Mouse (Mus musculus) cerebellum, adult 2 months (tissue): ENCODE measurements around the gene Gss. TPM values are rescaled to one million over a fixed set of nuclear protein-coding genes. Genes with fewer than 3 reads are reported as not detected.

ENCODE experiments used
- DNase-seq, 2 experiments: peaks; one replicate each; pipeline ENCODE4 v3.0.0; 2021
- H3K27ac ChIP-seq: fragments of 200-500 bp; 2 replicates; pipeline ENCODE4 v1.5.1; 2012; ENCODE audit warnings: low read length, control low read depth, inconsistent platforms; ENCODE audit not compliant: insufficient read depth
- H3K27me3 ChIP-seq: fragments of 200-500 bp; 2 replicates; pipeline ENCODE4 v1.6.1; 2012; ENCODE audit warnings: inconsistent platforms, mild to moderate bottlenecking, low read length, moderate library complexity; ENCODE audit not compliant: control insufficient read depth, insufficient read depth
- H3K4me1 ChIP-seq: fragments of 200-500 bp; 2 replicates; pipeline ENCODE4 v1.6.1; 2011; ENCODE audit warnings: low read length; ENCODE audit not compliant: control insufficient read depth, insufficient read depth
- H3K4me3 ChIP-seq: fragments of 200-500 bp; replicated peaks from 2 replicates; pipeline ENCODE3; 2011; ENCODE audit warnings: mild to moderate bottlenecking, low read depth, low read length, control low read depth; ENCODE audit not compliant: insufficient read depth
- CTCF ChIP-seq: fragments of 200-500 bp; IDR thresholded peaks from 2 replicates; pipeline ENCODE4 v1.5.1; 2011; ENCODE audit warnings: low read depth, mild to moderate bottlenecking, control low read depth, low read length, moderate library complexity, borderline replicate concordance; ENCODE audit not compliant: insufficient read depth
- POLR2A ChIP-seq: fragments of 200-500 bp; IDR thresholded peaks from 2 replicates; pipeline ENCODE4 v1.6.1; 2011; ENCODE audit warnings: low read length, control low read depth, borderline replicate concordance; ENCODE audit not compliant: insufficient read depth
- WGBS: fragments of 180-500 bp; shearing (Covaris S2); methylation state at CpG from one replicate; pipeline ENCODE4 v1.1.7; 2018; 5-methylcytosine and 5-hydroxymethylcytosine counted together
- polyA plus RNA-seq: library from polyadenylated mRNA; depleted of rRNA; stranded (reverse); fragments of >200 nt; gene quantifications from 2 replicates; pipeline ENCODE4 v1.2.3, GENCODE M21; 2012

Gss gene
- polyA plus RNA-seq, 1 experiment: 25.7 TPM

- TF ChIP-seq POLR2A (no peak), CTCF (no peak)
- WGBS: 74% methylated on average over 5 of the region's 5 CpGs
- no peak overlapping the region for H3K27ac ChIP-seq
- no peaks in the 10 kb centered on the region for H3K27me3 ChIP-seq
- no peak overlapping the region for H3K4me3 ChIP-seq
- H3K4me1 ChIP-seq: no peaks in the 10 kb centered on the region
- DNase-seq: no peak
These were observed 24.9 kb downstream of the Gss start for GRCm38 (mm10) chr2:155567751-155568150.

GRCm38 (mm10) chr2:155562934-155563333, 29.7 kb downstream of the Gss start:
- Histone ChIP-seq H3K4me3 (no peak overlapping the region), H3K27me3 (no peaks in the 10 kb centered on the region), H3K27ac (no peak overlapping the region), H3K4me1 (no peaks in the 10 kb centered on the region)
- no peak for TF ChIP-seq CTCF
- no peak for TF ChIP-seq POLR2A
- DNase-seq: no peak
- 89% methylated on average over 4 of the region's 4 CpGs for WGBS

GRCm38 (mm10) chr2:155562209-155562608, 30.4 kb downstream of the Gss start:
- no peak for TF ChIP-seq CTCF
- TF ChIP-seq POLR2A: no peak
- no peak for DNase-seq
- H3K27me3 ChIP-seq: no peaks in the 10 kb centered on the region
- no peak overlapping the region for H3K27ac ChIP-seq
- WGBS: 31% methylated on average over 1 of the region's 1 CpGs
- no peaks in the 10 kb centered on the region for H3K4me1 ChIP-seq
- H3K4me3 ChIP-seq: no peak overlapping the region

- TF ChIP-seq POLR2A (no peak), CTCF (no peak)
- no peak overlapping the region for H3K4me3 ChIP-seq
- no peaks in the 10 kb centered on the region for H3K4me1 ChIP-seq
- no peaks in the 10 kb centered on the region for H3K27me3 ChIP-seq
- 88% methylated on average over 2 of the region's 2 CpGs for WGBS
- no peak for DNase-seq
- no peak overlapping the region for H3K27ac ChIP-seq
These were observed 38.1 kb downstream of the Gss start for GRCm38 (mm10) chr2:155554426-155554985.

- H3K4me3 ChIP-seq: no peak overlapping the region
- TF ChIP-seq CTCF (no peak), POLR2A (no peak)
- no peaks in the 10 kb centered on the region for H3K4me1 ChIP-seq
- DNase-seq: no peak
- no peaks in the 10 kb centered on the region for H3K27me3 ChIP-seq
- no peak overlapping the region for H3K27ac ChIP-seq
These were observed 39.7 kb downstream of the Gss start for GRCm38 (mm10) chr2:155552949-155553354.

DNA sequence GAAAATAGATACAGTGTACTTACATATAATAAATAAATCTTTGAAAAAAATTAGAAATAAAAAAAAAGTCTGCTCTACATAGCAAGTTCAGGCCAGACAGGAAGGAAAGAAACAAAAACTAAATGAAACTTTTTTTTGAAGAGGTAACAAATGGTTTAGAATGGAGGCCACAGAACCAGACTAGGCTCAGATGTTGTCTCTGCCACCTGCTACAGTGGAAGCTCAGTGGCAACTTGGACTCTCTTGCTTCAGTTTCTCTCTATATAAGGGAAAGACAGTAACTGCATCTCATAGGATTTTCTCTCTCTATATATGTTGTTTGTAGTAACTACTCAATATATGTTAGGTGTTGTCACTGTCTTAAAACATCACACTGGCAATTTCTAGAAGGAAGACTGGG, 40.3 kb downstream of the Gss start:
- Histone ChIP-seq H3K27me3 (no peaks in the 10 kb centered on the region), H3K4me3 (no peak overlapping the region), H3K27ac (no peak overlapping the region), H3K4me1 (no peaks in the 10 kb centered on the region)
- DNase-seq: no peak
- no peak for TF ChIP-seq CTCF
- no peak for TF ChIP-seq POLR2A

DNA sequence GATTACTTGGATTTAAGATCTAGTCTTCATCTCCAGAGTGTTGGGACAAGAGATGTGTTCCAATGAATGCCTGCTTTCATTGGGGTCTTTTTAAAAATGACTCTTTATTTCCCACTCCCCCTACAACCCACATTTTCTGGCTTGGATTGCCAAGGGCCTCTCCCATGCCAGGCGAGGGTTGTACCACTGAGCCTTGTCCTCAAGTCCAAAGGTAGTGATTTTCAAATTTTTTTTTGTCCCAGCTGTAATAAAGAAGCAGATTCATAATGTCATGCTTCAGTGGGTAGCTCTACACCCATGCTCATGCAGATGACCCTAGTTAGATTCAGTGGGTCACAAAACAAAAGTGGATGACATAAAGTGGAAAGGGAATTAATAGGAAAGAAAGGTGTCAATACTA, 45.7 kb downstream of the Gss start:
- Histone ChIP-seq H3K27ac (no peak overlapping the region), H3K4me1 (no peaks in the 10 kb centered on the region), H3K27me3 (no peaks in the 10 kb centered on the region), H3K4me3 (no peak overlapping the region)
- WGBS: 79% methylated on average over 1 of the region's 1 CpGs
- no peak for TF ChIP-seq CTCF
- TF ChIP-seq POLR2A: no peak
- no peak for DNase-seq

DNA sequence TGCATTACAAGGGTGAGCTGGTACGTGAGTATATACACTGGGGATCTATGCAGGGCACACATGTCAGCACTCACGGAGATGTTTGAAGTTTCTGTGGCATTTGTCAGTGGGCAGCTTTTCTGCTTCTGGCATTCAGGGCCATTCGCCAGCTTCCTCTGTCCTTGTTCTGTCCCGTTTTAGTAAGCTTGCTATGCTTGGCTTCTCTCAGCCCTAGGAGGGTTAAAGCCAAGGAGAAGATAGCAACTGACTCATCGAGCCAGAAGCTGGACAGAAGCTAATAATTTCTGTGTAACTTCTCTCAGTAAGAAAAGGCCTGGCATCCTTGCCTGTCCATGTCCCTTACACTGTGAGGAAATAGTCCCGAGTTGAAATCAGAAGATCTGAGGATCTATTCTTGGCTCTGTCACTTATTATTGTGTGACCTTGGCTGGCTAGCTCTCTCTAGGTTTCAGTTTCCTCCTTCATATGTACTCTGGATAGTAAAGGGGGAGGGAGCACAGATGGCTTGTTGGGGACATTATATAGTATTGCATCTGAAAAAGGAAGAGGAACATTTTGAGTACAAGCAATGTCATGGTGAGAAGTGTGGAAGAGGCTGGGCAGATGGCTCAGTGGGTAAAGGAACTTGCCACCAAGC, 51.7 kb downstream of the Gss start:
- peak overlapping the region; percentile 12; the same call in 1 of the 2 replicates for H3K27ac ChIP-seq
- peak; percentile 61 to 76 for DNase-seq
- no peak for TF ChIP-seq POLR2A
- TF ChIP-seq CTCF: no peak
- peaks cover 7% of the 10 kb centered on the region; the same call in 1 of the 2 replicates for H3K4me1 ChIP-seq
- no peak overlapping the region for H3K4me3 ChIP-seq
- 6% methylated on average over 6 of the region's 6 CpGs for WGBS
- no peaks in the 10 kb centered on the region for H3K27me3 ChIP-seq
